Mouse (Mus musculus) CD4-positive helper T cell, adult 2 months (primary cell): ENCODE data around the gene Abi3bp.
A peak's percentile ranks its signal among the peaks of the same experiment; 100 is the strongest.

Source experiments
- DNase-seq: peaks from one replicate; pipeline ENCODE4 v3.0.0-alpha.2; 2012; ENCODE audit warnings: low read depth, missing footprints, low spot score

The Abi3bp gene

DNA sequence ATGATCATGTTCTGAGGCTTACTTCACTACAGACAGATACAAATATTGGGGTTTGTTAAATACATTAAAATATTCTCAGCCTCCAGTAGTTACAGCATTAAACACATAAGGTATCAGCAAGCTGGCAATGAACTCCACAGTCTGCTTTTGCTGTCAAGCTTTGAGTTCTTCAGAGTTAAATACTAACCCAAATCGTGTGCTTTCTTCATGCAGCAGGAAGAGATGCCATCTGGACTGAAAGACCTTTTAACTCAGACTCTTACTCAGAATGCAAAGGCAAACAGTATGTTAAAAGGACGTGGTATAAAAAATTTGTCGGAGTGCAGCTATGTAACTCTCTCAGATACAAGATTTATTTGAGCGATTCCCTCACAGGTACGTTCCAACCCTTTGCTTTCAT is 209.1 kb downstream of the Abi3bp start:
- no peak for DNase-seq

DNA sequence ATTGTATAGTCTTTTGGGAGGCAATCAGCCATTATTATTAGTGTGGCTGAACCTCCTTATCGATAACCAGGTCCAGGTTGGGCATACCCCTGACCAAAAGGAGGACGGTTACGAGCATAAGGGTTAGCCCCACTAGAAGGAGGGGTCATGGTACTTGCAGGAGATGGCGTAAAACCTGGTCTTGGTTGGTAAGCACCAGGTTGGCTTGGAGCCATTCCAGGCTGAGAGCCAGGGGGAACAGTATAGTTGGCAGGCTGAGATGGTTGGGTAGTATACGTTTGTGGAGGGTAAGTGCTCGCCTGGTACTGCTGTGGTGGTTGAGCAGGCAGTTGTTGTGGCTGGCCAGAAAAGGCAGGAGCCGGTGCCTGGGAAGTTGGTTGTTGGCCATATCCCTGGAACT is 213.0 kb downstream of the Abi3bp start:
- DNase-seq = no peak

DNA sequence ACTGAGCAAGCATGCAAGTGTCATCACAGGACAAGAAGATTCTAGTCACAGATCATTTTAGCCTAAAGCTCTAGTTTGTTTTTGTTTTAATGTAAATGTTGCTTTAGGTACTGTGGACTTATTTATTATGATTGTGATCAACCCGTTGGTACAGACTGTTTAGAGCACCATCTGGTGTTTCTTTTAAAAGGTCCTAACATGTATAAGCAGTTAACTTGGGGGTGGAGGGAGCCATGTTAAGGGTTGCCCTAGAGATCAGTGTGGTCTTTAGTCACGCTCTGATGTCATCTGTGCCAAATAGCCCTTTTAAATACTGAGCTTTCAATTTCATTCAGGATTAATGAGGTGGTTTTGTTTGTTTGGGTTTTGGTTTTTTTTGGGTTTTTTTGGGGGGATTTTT is 218.8 kb downstream of the Abi3bp start:
- DNase-seq = no peak

DNA sequence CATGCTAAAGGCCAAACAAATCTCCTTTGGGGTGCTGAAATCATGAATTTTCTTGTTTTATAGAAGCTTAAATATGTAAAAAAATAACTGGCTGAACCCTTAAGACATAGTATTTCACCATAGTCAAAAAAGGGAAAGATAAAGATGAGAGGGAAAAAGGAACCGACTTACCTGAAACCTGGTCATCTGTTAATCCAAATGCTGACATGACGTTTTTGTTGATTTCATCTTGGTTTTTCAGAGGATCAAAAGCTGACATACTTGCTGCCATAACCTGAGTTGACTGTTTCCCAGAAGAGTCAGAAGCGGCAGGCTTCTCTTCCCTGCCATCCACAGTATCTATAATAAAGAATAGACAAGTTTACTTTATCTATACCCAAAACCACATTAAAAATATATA is 223.2 kb downstream of the Abi3bp start:
- no peak for DNase-seq

DNA sequence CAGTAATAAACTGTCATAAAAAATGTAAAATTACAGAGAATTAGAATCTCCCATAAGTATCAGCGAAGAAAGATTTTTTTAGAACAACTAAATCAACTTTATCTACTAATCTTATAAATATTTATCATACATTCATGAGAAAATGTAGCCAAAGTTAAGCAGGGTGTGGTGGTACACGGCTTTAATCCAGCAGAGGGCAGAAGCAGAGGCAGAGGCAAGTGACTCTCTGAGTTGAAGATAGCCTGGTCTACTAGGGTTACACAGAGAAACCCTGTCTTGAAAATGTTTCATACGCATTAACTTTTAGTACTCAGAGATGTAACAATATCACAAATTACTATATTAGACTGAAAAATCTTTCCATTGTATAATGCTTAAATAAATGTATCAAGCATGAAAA is 228.1 kb downstream of the Abi3bp start:
- DNase-seq = no peak

DNA sequence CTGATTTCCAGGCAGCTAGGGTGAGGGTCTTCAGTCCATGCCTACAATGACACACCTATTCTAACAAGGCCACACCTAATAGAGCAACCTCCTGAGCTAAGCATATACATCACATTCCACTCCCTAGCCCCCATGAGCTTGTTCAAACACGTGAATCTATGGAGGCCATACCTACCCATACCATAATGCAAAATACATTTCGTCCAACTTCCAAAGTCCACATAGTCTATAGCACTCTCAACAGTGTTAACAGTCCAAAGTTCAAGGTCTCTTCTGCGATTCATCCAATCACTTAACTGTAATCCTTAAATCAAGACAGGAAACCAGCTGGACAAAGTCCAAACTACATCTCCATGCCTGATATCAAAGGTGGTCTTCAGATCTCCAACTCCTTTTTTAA is 232.4 kb downstream of the Abi3bp start:
- no peak for DNase-seq

DNA sequence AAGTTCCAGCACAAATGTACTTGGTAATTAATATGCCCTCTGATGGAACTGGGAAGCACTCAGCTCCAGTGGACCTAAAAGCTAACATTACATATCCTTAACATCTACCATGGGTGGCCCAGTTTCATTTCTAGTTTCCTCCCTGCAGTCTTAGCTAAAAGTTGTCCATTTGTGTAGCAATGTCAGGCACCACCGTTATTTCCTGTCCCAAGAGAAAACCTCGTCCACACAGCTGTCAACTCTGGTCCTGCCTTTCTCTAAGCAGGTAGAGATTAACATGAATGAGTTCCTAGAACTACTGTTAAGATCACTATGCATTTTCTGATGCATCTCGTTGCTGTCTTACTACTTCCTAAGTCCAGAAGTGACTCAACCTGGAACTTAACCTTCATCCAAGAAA is 237.9 kb downstream of the Abi3bp start:
- peak; percentile 14 for DNase-seq

DNA sequence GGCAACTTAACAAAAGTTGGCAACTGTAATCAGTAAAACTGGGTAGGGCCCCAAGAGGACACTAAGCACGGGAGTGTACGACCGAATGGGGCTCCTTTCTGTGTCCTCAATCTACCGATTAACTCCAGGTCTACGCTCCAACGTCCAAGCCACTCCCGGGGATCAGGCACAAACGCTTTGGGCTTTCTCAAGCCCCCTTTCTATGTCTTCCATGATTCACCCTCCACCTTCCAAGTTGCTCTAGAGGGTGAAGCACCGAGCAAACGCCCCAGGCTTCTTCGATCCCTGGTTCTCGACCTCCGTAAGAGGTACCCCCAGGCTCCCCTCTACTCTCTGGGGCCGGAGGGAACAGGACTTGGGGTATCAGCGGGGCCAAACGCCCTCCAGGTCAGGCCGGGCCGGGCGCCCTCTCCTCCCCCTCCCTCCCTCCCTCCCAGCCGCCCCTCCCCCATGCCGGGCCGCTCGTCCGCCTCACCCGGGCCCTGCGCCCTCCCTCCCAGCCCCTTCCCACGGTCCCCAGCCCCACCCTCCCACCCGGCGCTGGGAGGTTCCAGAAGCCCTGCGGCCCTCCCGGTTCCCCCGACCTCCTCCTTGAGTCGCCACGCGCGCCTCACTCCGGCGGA is 239.0 kb downstream of the Abi3bp start:
- DNase-seq = no peak

DNA sequence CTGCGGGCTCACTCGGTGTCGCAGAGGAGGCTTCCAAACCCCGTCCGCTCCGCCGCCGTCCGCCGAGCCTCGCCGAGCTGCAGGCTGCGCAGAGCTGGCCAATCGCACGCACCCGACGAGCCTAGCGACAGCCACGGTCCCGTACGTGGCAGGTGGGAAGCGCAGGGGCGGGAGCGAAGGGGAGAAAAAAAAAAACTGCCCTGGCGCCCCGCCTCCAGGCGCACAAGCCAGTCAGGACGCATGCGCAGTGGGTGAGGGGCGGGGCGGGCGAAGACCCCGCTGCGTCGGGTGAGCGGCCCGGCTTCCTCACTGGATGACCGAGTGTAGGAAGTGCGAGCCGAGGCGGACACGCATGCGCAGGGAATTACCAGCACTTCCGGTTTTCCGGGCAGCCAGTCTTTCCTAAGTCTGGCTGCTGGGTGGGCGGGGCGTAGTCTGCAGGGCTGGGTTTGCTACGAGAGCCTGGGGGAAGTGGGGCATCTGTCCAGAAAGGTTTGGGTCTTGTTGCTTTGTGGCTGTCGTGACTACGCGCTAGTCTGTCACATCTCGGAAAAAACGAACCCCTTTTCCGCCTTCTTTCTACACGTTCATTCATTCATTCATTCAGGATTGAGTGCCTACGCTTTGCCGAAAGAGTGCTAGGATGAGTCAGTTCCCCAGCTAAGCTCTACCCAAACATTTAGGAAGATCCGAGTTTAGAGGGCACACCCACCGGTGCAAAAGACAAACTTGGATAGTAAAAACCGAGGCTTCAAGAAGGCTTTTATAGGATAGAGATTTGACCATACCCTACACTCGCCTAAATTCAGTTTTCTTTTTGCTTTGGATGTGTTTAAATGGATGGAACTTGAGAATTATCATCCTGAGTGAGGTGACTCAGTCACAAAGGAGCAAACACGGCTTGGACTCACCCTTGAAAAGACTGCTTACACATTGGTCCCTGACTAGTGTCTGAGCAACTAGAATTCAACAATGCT is 239.8 kb downstream of the Abi3bp start, which contains the start of gene Tfg:
Tfg (minus strand) TSS at position 227 of the 977 bp plus-strand sequence.
- DNase-seq = peak; percentile 99

DNA sequence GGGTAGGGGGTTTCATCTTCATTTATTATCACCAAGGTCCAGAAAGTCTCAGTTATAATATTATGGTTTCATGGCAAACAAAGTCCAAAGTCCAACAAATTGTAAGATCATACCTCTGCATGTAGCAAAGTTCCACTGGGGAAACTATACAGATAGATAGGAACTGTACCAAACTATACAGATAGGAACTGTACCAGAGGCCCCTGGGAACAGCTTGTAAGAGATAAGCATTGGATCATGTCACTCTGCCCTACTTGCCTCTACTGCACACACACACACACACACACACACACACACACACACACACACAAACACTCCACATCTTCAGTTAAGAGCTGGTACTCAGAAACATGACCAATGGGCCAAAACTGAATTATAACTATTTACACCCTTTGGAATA is 241.4 kb downstream of the Abi3bp start:
- DNase-seq = no peak

DNA sequence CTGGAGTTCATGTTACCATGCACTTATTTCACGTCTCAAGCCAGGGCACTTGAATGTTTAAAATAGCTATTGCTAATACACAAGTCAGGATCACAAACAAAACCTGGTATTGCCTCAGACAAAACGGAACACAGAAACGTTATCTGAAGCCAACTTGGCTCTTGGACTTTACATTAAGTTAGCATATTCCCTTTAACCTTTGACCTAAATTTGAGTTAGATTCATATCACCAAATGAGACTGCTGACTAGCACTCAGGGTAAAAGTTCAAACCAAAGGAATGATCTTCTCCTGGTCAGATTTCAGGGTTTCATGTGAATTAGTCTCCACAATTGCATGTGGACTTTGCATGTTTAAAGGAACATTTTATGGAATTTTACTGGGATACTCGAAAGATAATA is 244.7 kb downstream of the Abi3bp start:
- DNase-seq = no peak

DNA sequence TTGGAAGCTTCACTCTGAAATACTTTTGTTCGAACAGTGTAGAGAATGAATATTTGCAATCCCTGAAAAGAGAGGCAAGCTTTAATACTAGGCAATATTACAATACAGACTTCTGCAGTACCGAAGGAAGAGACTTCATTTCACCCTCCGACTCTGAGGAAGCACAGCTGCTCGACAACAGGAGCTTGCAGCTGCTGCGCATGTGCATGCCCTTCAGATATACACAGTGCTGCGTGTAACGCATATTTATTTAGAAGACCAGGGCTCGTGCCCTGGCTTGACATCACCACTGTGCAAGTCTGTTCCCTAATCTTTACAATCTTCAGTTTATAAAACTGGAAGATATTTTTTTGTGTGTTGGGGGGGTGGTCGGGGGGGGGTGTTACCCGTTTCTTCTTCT is 247.2 kb downstream of the Abi3bp start:
- no peak for DNase-seq

DNA sequence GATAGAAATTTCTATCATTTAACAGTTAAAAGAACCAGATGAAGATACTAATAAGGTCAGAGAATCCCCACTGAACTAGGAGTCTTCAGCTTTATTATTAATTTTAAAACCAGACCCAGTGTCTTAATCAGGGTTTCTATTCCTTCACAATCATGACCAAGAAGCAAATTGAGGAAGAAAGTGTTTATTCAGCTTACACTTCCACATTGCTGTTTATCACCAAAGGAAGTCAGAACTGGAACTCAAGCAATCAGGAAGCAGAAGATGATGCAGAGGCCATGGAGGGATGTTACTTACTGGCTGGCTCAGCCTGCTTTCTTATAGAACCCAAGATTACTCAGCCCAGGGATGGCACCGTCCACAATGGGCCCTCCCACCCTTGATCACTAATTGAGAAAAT is 251.4 kb downstream of the Abi3bp start:
- no peak for DNase-seq
